Mouse (Mus musculus) embryonic facial prominence, embryonic 12.5 days (tissue): ENCODE measurements around the gene Acer1. TPM values are rescaled to one million over a fixed set of nuclear protein-coding genes. Genes with fewer than 3 reads are reported as not detected.

Experiments used
- ATAC-seq: fragments of 200-750 bp; cut with Nextera tagmentation; 2 replicates; pipeline ENCODE4 v1.8.0; 2017; ENCODE audit not compliant: insufficient number of reproducible peaks, insufficient read depth, low FRiP score, low TSS enrichment
- H3K27ac ChIP-seq: fragments of 300-500 bp; sonication (generic); 2 replicates; pipeline ENCODE4 v1.5.1; 2016; ENCODE audit warnings: mild to moderate bottlenecking
- H3K27me3 ChIP-seq: fragments of 300-500 bp; sonication (generic); 2 replicates; pipeline ENCODE4 v1.6.1; 2016; ENCODE audit warnings: mild to moderate bottlenecking, moderate library complexity
- H3K36me3 ChIP-seq: fragments of 300-500 bp; sonication (generic); 2 replicates; pipeline ENCODE4 v1.6.1; 2016; ENCODE audit warnings: mild to moderate bottlenecking
- H3K4me1 ChIP-seq: fragments of 300-500 bp; sonication (generic); 2 replicates; pipeline ENCODE4 v1.6.1; 2016
- H3K4me2 ChIP-seq: fragments of 300-500 bp; sonication (generic); replicated peaks from 2 replicates; pipeline ENCODE4 v1.6.1; 2016; ENCODE audit warnings: mild to moderate bottlenecking, moderate library complexity
- H3K4me3 ChIP-seq: fragments of 300-500 bp; sonication (generic); 2 replicates; pipeline ENCODE4 v1.5.1; 2016; ENCODE audit warnings: mild to moderate bottlenecking
- H3K9ac ChIP-seq: fragments of 300-500 bp; sonication (generic); 2 replicates; pipeline ENCODE4 v1.6.1; 2016; ENCODE audit warnings: mild to moderate bottlenecking, moderate library complexity
- H3K9me3 ChIP-seq: fragments of 300-500 bp; sonication (generic); 2 replicates; pipeline ENCODE4 v1.6.1; 2016; ENCODE audit warnings: mild to moderate bottlenecking, moderate library complexity
- WGBS: fragments of 180-500 bp; shearing (Covaris S2); methylation state at CpG from one replicate; pipeline ENCODE4 v1.1.7; 2016; 5-methylcytosine and 5-hydroxymethylcytosine counted together
- polyA plus RNA-seq: library from polyadenylated mRNA; unstranded; fragments of >200 nt; fragmentation: Nextera tagmentation; extraction: Ambion mirVana; gene quantifications from 2 replicates; pipeline ENCODE4 v1.2.1, GENCODE M21; 2016

The Acer1 gene
- polyA plus RNA-seq, 1 experiment from 2014 or later, result not detected

DNA sequence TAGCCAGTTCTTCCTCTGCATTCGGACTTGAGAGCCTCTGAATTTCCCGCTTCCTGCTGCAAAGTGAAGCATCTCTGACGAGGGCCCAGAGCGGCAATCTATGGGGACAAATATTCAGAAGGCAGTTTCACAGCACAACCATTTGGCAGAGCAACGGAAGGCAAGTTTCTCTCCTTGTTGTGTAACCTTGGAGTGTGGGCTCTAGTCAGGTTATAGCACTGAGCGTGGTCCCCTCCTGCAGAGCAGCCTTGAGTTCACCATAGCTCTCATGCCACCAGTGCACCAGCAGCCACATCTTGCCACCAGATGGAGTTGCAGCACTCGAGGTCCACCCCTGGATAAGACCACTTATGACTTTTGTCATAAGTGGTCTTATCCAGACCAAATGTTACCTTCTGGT, 6.5 kb upstream of the Acer1 start:
- no peak overlapping the region; the same call in 1 of the 2 replicates for H3K9ac ChIP-seq
- H3K4me1 ChIP-seq, result peaks cover 6% of the 10 kb centered on the region
- H3K9me3 ChIP-seq, result no peaks in the 10 kb centered on the region
- peaks cover 16% of the 10 kb centered on the region for H3K36me3 ChIP-seq
- H3K4me3 ChIP-seq, result no peak overlapping the region
- no peaks in the 10 kb centered on the region for H3K27me3 ChIP-seq
- 91% methylated on average over 7 of the region's 7 CpGs for WGBS
- ATAC-seq, result no peak
- H3K27ac ChIP-seq, result no peak overlapping the region
- H3K4me2 ChIP-seq, result no peak overlapping the region

DNA sequence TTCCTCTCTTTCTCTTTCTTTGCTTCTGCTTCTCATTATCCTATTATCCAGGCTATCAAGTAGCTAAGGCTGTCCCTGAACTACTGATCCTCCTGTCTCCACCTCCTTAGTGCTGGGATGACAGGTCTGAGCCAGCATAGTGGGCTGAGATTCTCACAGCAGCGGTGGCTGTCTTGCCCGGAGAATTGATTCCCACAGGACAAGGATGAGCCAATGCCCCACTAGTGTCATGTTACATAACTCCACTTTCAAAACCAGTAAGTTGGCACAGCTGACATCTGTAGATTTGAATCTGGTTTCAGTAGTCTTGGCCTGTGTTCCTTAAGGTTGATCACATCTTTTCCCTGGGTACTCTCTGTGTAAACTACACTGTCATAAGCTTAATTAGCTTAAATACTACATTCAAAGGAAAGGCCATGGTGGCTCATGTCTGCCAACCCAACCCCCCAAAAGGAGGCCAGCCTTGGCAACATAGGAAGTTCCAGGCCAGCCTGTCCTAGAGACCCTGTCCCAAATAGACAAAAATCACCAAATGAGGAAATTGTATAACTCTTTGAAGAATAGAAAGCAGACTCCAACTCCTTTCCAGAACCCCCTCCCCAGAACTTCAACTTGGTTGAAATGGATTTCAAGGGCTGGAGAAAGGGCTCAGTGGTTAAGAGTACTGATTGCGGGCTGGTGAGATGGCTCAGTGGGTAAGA, 4.3 kb upstream of the Acer1 start:
- no peak overlapping the region for H3K27ac ChIP-seq
- no peaks in the 10 kb centered on the region for H3K9me3 ChIP-seq
- ATAC-seq, result no peak
- WGBS, result 75% methylated on average over 3 of the region's 3 CpGs
- peaks cover 6% of the 10 kb centered on the region for H3K4me1 ChIP-seq
- H3K4me3 ChIP-seq, result no peak overlapping the region
- H3K36me3 ChIP-seq, result no peaks in the 10 kb centered on the region
- no peak overlapping the region for H3K9ac ChIP-seq
- no peaks in the 10 kb centered on the region for H3K27me3 ChIP-seq
- H3K4me2 ChIP-seq, result no peak overlapping the region

DNA sequence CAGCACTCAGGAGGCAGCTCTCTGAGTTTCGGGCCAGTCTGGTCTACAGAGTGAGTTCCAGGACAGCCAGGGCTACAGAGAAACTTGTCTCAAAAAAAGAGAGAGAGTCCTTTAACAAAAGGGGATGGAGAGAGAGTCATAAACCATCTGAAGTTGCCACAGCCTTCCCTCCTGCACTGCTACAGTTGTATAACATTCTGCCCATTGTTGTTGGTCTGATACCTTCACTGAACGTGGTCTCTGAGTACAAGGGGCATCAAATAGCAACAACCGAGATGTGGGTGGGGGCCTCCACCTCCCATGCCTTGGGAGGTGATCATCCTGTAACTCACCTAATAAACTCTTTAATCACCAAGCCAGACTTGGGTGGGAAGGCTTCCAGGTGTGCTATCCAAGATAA, 3.7 kb upstream of the Acer1 start:
- Histone ChIP-seq H3K9ac (no peak overlapping the region), H3K27ac (no peak overlapping the region), H3K27me3 (no peaks in the 10 kb centered on the region), H3K36me3 (no peaks in the 10 kb centered on the region), H3K9me3 (no peaks in the 10 kb centered on the region), H3K4me2 (no peak overlapping the region), H3K4me3 (no peak overlapping the region), H3K4me1 (no peaks in the 10 kb centered on the region)
- WGBS, result 85% methylated on average over 3 of the region's 3 CpGs
- no peak for ATAC-seq

DNA sequence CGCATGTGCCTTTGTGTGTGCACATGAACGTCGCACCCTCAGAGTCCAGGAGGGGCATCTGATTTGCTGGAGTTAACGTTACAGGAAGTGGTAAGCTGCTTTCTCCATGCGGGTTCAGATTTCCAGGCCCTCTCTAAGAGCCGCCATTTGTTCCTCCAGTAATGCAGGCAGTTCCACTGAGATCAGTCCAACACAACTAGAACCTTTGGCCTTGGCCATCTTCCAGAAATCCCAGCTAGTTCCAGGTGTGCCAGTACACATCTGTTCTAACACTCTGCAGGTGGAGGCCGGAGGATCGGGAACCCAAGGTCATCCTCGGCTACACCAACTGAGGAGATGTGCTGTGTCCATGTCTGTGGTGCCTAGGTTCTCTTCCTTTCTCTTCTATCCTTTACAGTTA, 3.0 kb upstream of the Acer1 start:
- Histone ChIP-seq H3K4me2 (no peak overlapping the region), H3K4me3 (no peak overlapping the region), H3K9me3 (no peaks in the 10 kb centered on the region), H3K27me3 (no peaks in the 10 kb centered on the region), H3K9ac (no peak overlapping the region), H3K27ac (no peak overlapping the region), H3K4me1 (no peaks in the 10 kb centered on the region), H3K36me3 (no peaks in the 10 kb centered on the region)
- WGBS, result 70% methylated on average over 9 of the region's 9 CpGs
- no peak for ATAC-seq

DNA sequence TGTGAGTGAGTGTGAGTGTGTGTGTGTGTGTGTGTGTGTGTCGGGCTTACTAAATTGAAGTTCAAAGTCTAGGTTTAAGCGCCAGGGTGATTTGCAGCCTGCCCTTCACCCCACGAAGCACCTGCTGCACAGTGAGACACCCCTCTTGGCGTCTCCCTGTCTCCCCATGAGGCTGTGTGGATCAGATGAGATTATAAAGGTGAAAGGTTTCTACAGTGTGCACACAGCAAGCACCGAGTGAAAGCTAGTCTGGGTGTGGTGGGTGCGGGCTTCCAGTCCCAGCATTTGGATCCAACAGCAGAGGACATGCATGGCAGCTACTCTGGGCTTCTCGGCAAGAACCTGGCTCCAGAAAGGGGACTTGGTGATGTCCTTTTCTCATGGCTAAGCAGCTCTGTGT, 877 bp downstream of the Acer1 start:
- 74% methylated on average over 7 of the region's 7 CpGs for WGBS
- H3K27me3 ChIP-seq, result no peaks in the 10 kb centered on the region
- no peak overlapping the region for H3K4me2 ChIP-seq
- H3K27ac ChIP-seq, result no peak overlapping the region
- H3K9me3 ChIP-seq, result no peaks in the 10 kb centered on the region
- no peaks in the 10 kb centered on the region for H3K4me1 ChIP-seq
- no peak overlapping the region for H3K9ac ChIP-seq
- ATAC-seq, result no peak
- H3K4me3 ChIP-seq, result no peak overlapping the region
- no peaks in the 10 kb centered on the region for H3K36me3 ChIP-seq

DNA sequence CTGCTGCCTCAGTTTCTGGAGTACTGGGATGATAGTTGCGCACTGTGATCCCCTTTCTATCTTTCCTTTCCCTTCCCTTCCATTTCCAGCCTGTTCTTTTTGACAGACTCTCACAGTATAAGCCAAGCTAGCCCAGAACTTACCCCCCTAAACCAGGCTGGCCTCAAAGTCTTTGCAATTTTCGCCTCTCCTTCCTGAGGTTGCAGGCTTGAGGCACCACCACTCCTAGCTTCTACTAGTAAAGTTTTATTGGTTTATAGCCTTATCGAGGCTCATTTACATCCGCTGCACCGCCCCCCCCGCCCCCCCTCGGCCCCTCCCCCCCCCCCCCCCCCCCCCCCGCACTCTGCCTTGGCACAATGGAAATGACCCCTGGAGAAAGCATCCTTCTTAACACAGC, 2.4 kb downstream of the Acer1 start:
- no peak overlapping the region for H3K4me2 ChIP-seq
- no peak overlapping the region for H3K9ac ChIP-seq
- H3K4me1 ChIP-seq, result no peaks in the 10 kb centered on the region
- no peak overlapping the region for H3K27ac ChIP-seq
- no peak for ATAC-seq
- no peaks in the 10 kb centered on the region for H3K36me3 ChIP-seq
- H3K4me3 ChIP-seq, result no peak overlapping the region
- H3K9me3 ChIP-seq, result no peaks in the 10 kb centered on the region
- WGBS, result 57% methylated on average over 4 of the region's 8 CpGs
- no peaks in the 10 kb centered on the region for H3K27me3 ChIP-seq

DNA sequence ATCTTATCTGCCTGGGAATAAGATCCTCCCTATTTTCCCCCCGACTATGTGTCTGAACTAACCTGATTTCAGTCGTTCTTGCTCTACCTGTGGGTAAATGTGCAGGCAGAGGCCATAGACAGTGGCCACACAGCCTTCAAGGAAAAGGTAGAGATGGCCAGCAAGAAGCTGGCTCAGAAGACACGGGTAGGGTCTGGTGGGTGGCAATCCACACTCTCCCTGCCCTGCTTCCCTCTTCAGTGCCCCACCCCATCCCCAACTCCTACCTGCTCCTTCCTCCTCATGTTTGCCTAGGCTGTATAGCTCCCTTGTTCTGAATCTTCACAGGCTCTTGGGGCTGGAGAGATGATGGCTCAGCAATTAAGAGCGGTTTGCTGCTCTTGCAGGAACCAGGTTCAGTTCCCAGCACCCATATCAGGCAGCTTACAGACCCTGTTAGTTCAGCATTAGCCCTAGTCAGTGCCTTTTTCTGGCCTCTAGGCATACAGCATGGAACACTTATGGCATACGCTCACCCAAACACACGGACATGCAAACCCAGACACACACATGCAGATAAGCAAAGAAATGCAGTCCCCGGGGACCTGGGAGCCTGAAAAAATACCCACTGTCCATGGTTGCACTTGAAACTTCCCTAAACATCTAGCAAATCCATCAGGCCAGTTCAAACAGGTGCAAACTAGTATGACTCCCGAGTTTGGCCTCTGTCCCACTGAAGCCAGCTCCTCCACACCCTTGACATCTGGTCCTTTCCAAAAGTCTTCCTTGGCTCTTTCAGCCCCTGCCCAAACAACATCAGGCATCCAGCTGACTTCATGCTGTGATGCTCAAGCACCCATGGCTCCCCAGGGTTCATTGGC, 5.2 kb downstream of the Acer1 start:
- no peak overlapping the region for H3K4me2 ChIP-seq
- WGBS, result 72% methylated on average over 8 of the region's 8 CpGs
- H3K36me3 ChIP-seq, result no peaks in the 10 kb centered on the region
- no peaks in the 10 kb centered on the region for H3K9me3 ChIP-seq
- H3K4me1 ChIP-seq, result no peaks in the 10 kb centered on the region
- H3K27me3 ChIP-seq, result no peaks in the 10 kb centered on the region
- H3K4me3 ChIP-seq, result no peak overlapping the region
- H3K9ac ChIP-seq, result no peak overlapping the region
- no peak overlapping the region for H3K27ac ChIP-seq
- ATAC-seq, result no peak

DNA sequence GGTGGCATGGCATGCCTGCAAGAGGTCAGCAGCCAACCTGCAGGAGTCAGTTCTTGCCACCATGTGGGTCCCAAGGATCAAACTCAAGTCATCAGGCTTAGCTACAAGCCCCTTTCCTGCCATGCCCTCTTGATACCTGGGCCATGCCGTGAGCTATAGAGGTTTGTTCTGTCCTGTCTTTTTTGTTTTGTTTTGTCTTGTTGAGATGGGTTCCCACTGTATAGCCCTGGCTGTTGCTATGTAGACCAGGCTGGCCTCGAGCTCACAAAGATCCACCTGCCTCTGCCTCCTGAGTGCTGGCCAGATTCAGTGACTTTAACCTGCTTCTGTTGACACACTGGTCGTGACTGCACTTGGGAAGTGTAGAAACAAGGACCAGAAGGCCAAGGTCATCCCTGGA, 6.5 kb downstream of the Acer1 start:
- Histone ChIP-seq H3K36me3 (no peaks in the 10 kb centered on the region), H3K9ac (no peak overlapping the region), H3K4me1 (no peaks in the 10 kb centered on the region), H3K9me3 (no peaks in the 10 kb centered on the region), H3K27me3 (no peaks in the 10 kb centered on the region), H3K4me3 (no peak overlapping the region), H3K27ac (no peak overlapping the region), H3K4me2 (no peak overlapping the region)
- WGBS, result 76% methylated on average over 3 of the region's 3 CpGs
- no peak for ATAC-seq

DNA sequence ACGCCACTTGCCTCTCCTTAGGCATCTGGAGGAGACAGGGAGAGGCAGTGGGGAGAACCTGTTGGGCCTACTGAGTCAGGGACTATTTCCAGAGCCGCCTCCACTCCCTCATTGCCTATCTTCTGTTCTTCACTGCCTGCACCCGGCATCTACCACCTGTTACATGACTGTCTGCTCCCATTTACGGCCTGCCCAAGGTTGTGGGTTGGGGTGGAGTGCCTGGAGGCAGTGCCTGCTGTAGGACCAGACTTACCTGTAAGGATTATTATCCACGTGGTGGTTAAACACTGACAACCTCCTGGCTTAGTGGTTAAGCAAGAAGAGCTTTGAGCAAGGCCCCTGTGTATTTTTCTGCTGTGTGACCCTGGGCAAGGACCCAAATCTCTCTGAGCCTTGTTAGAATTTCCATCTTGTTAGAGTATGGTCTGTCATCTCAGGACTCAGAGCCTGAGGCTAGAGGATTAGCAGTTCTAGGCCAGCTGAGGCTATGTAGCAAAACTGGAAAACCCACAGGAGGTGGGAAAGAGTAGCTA, 7.2 kb downstream of the Acer1 start:
- Histone ChIP-seq H3K9ac (no peak overlapping the region), H3K4me3 (no peak overlapping the region), H3K36me3 (no peaks in the 10 kb centered on the region), H3K27ac (no peak overlapping the region), H3K4me1 (no peaks in the 10 kb centered on the region), H3K27me3 (no peaks in the 10 kb centered on the region), H3K9me3 (no peaks in the 10 kb centered on the region), H3K4me2 (no peak overlapping the region)
- 74% methylated on average over 5 of the region's 5 CpGs for WGBS
- ATAC-seq, result no peak

DNA sequence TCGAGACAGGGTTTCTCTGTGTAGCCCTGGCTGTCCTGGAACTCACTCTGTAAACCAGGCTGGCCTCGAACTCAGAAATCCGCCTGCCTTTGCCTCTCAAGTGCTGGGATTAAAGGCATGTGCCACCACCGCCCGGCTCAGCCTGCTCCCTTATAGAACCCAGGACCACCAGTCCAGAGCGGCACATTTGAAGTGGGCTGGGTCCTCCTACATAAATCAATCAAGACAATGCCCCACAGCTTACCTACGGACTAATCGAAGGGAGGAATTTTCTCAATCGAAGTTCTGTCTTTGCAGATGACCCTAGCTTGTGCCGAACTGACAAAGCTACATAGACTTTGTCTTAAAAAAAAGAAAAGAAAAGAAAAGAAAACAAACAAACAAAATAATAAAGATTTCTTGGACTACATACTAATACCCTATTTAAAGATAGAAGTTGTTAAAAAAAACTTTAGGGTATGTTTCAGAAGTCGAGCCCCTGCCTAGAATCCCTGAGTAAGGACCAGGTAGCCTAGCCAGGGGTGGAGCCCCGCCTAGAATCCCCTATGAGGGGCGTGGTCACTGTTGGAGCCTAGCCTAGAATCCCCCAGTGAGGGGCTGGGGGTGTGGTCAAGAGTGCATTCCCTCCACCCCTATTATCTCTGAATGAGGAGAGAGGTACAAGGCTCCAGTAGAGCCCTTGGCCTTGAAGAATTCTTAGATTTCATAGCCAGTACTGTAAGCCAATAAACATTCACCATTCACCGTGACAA, 7.8 kb downstream of the Acer1 start:
- Histone ChIP-seq H3K9me3 (no peaks in the 10 kb centered on the region), H3K4me3 (no peak overlapping the region), H3K27ac (no peak overlapping the region), H3K4me2 (no peak overlapping the region), H3K4me1 (no peaks in the 10 kb centered on the region), H3K9ac (no peak overlapping the region), H3K36me3 (no peaks in the 10 kb centered on the region), H3K27me3 (no peaks in the 10 kb centered on the region)
- 63% methylated on average over 13 of the region's 14 CpGs for WGBS
- no peak for ATAC-seq

DNA sequence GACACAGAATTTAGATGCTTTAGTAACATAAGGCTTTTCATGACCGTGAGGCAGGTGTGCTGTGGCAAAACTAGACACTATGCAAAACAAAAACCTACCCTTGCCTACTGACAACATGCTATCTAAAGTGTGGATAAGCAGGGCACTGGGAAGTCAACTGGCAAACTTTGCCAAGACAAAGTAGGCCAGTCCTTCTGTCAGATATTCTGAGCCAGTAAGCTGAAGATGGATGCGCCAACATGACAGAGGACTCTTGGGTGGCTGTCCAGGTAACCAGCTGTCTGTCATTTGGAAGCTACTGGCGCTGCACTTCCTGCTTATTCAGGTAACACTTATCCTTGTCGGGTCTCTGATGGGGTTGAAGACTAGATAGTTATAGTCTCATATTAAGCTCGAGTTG, 11.8 kb downstream of the Acer1 start:
- H3K9ac ChIP-seq, result no peak overlapping the region
- H3K36me3 ChIP-seq, result no peaks in the 10 kb centered on the region
- H3K4me1 ChIP-seq, result no peaks in the 10 kb centered on the region
- WGBS, result 65% methylated on average over 5 of the region's 5 CpGs
- no peaks in the 10 kb centered on the region for H3K27me3 ChIP-seq
- H3K4me2 ChIP-seq, result no peak overlapping the region
- H3K27ac ChIP-seq, result no peak overlapping the region
- ATAC-seq, result no peak
- H3K9me3 ChIP-seq, result no peaks in the 10 kb centered on the region
- no peak overlapping the region for H3K4me3 ChIP-seq
